Mouse (Mus musculus) heart, adult 2 months (tissue): ENCODE measurements around the gene Spata33.

Experiments
- CTCF ChIP-seq: fragments of 200-600 bp; IDR thresholded peaks from 2 replicates; pipeline ENCODE4 v1.8.1; 2022; ENCODE audit warnings: antibody characterized with exemption, mild to moderate bottlenecking, moderate library complexity
- EP300 ChIP-seq: fragments of 200-500 bp; IDR thresholded peaks from 2 replicates; pipeline ENCODE4 v1.6.1; 2011; ENCODE audit warnings: low read depth, low read length, control low read depth; ENCODE audit not compliant: insufficient read depth
- POLR2A ChIP-seq: fragments of 200-500 bp; IDR thresholded peaks from 2 replicates; pipeline ENCODE4 v1.6.1; 2011; ENCODE audit warnings: mild to moderate bottlenecking, low read depth, low read length, control low read depth; ENCODE audit not compliant: insufficient read depth

GRCm38 (mm10) chr8:123242107-123242923 lies 29.7 kb downstream of the Spata33 start:
- TF ChIP-seq CTCF (no peak), POLR2A (no peak), EP300 (no peak)
